Mouse (Mus musculus) testis, postnatal 10 days (tissue): ENCODE data around the gene Nanos3.

ENCODE experiments used
- DNase-seq: peaks from one replicate; pipeline ENCODE4 v3.0.0; 2021; ENCODE audit warnings: low spot score

The Nanos3 gene

GRCm38 (mm10) chr8:84126742-84127141, 58.3 kb downstream of the Nanos3 start:
- no peak for DNase-seq

- no peak for DNase-seq
Measured at GRCm38 (mm10) chr8:84125656-84126055, 59.4 kb downstream of the Nanos3 start, which contains the start of gene Podnl1. Gene Podnl1 (plus strand): TSS chr8:84125989.
